Mouse (Mus musculus) heart, adult 2 months (tissue): ENCODE measurements around the gene Ly6g6f.

Source experiments
- CTCF ChIP-seq: fragments of 200-600 bp; IDR thresholded peaks from 2 replicates; pipeline ENCODE4 v1.8.1; 2022; ENCODE audit warnings: antibody characterized with exemption, mild to moderate bottlenecking, moderate library complexity
- EP300 ChIP-seq: fragments of 200-500 bp; IDR thresholded peaks from 2 replicates; pipeline ENCODE4 v1.6.1; 2011; ENCODE audit warnings: low read depth, low read length, control low read depth; ENCODE audit not compliant: insufficient read depth
- POLR2A ChIP-seq: fragments of 200-500 bp; IDR thresholded peaks from 2 replicates; pipeline ENCODE4 v1.6.1; 2011; ENCODE audit warnings: mild to moderate bottlenecking, low read depth, low read length, control low read depth; ENCODE audit not compliant: insufficient read depth

GRCm38 (mm10) chr17:35133517-35133916, 48.1 kb upstream of the Ly6g6f start:
- TF ChIP-seq CTCF (no peak), POLR2A (no peak), EP300 (no peak)
